In the genomic region with DNA sequence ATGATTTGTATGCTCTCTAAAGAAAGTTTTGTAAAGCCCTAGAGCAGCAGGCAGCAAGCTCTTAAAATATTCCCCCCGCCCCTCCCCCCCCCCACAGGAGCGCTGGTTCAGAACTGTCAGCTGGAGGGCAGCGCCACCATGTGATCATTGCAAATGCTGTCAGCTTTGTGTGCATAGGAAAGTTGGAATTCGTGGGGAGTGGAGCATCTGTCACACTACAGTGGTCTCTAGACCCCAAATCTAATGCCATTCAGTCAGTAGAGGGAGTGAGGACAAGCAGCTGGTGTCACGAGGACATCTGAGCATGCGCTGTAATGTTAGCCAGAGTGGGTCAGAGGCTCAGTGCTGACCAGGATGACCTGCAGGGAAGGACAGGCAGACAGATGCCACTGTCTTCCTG, we compare ENCODE assay signal across 8 mouse cellular contexts. TPM values are rescaled to one million over a fixed set of nuclear protein-coding genes. Genes with fewer than 3 reads are reported as not detected.
DNase-seq lines count a peak whose midpoint lies in the region; ATAC-seq lines count a peak whose summit lies in the region.

No protein-coding gene starts in this region.

- H3K27ac ChIP-seq in lung, embryonic 15.5 days, result no peak overlapping the region
- no peak overlapping the region for H3K27ac ChIP-seq in forebrain, embryonic 15.5 days (replicated peaks)
- H3K27ac ChIP-seq in neural tube, embryonic 11.5 days (ENCODE audit: low read depth, low read length), result no peak overlapping the region

- no peak overlapping the region for H3K4me2 ChIP-seq in lung, embryonic 15.5 days
- H3K4me2 ChIP-seq in forebrain, embryonic 15.5 days (replicated peaks), result no peak overlapping the region
- H3K4me2 ChIP-seq in neural tube, embryonic 11.5 days (ENCODE audit: low read depth), result no peak overlapping the region

- no peaks in the 10 kb centered on the region for H3K27me3 ChIP-seq in lung, embryonic 15.5 days
- no peaks in the 10 kb centered on the region for H3K27me3 ChIP-seq in forebrain, embryonic 15.5 days
- no peaks in the 10 kb centered on the region for H3K27me3 ChIP-seq in neural tube, embryonic 11.5 days (ENCODE audit: control insufficient read depth, insufficient read depth, low read length)

- peaks cover 20% of the 10 kb centered on the region; the same call in 1 of the 2 replicates for H3K4me1 ChIP-seq in lung, embryonic 15.5 days
- H3K4me1 ChIP-seq in forebrain, embryonic 15.5 days, result peaks cover 15% of the 10 kb centered on the region; the same call in 1 of the 2 replicates
- H3K4me1 ChIP-seq in neural tube, embryonic 11.5 days (ENCODE audit: control insufficient read depth, insufficient read depth, low read length), result peaks cover 15% of the 10 kb centered on the region; the same call in 1 of the 2 replicates

- no peak overlapping the region for H3K4me3 ChIP-seq in lung, embryonic 15.5 days
- H3K4me3 ChIP-seq in forebrain, embryonic 15.5 days, result no peak overlapping the region
- H3K4me3 ChIP-seq in neural tube, embryonic 11.5 days (ENCODE audit: low read depth, low read length), result no peak overlapping the region

- peaks cover 7% of the 10 kb centered on the region; the same call in 1 of the 2 replicates for H3K36me3 ChIP-seq in lung, embryonic 15.5 days
- H3K36me3 ChIP-seq in forebrain, embryonic 15.5 days, result no peaks in the 10 kb centered on the region
- H3K36me3 ChIP-seq in neural tube, embryonic 11.5 days (ENCODE audit: control insufficient read depth, insufficient read depth, low read length), result no peaks in the 10 kb centered on the region

- 30% methylated on average over 6 of the region's 6 CpGs for WGBS in lung, embryonic 15.5 days
- WGBS in forebrain, embryonic 15.5 days, result 17% methylated on average over 6 of the region's 6 CpGs
- 13% methylated on average over 6 of the region's 6 CpGs for WGBS in neural tube, embryonic 11.5 days

- 0 out of 2 replicates have a peak, but pooled peaks have one; percentile 19 for ATAC-seq in lung, embryonic 15.5 days (ENCODE audit: borderline replicate concordance, extremely low read depth, low FRiP score, low TSS enrichment)
- peak; percentile 46; the same call in 1 of the 2 replicates for ATAC-seq in forebrain, embryonic 15.5 days (replicated peaks)
- ATAC-seq in neural tube, embryonic 11.5 days (ENCODE audit: insufficient read depth, low FRiP score, low TSS enrichment), result peak; percentile 38; the same call in 1 of the 2 replicates

- no peak overlapping the region for H3K9ac ChIP-seq in lung, embryonic 15.5 days
- H3K9ac ChIP-seq in forebrain, embryonic 15.5 days (replicated peaks), result no peak overlapping the region
- H3K9ac ChIP-seq in neural tube, embryonic 11.5 days (ENCODE audit: low read length), result no peak overlapping the region

- peak; percentile 55 to 58 for DNase-seq in cerebellum, postnatal 10 days
- no peak for DNase-seq in cerebellum, adult 8-10 months
- no peak for DNase-seq in lung, postnatal 25 days (ENCODE audit: low spot score)
- peak; percentile 50 for DNase-seq in neural tube, embryonic 11.5 days (ENCODE audit: low spot score)
- DNase-seq in urinary bladder, postnatal 14 days (ENCODE audit: low spot score), result no peak
- no peak for DNase-seq in layer of hippocampus, adult 11-12 months (ENCODE audit: low spot score)

- H3K9me3 ChIP-seq in lung, embryonic 15.5 days, result no peaks in the 10 kb centered on the region
- no peaks in the 10 kb centered on the region for H3K9me3 ChIP-seq in forebrain, embryonic 15.5 days
- no peaks in the 10 kb centered on the region for H3K9me3 ChIP-seq in neural tube, embryonic 11.5 days (ENCODE audit: control insufficient read depth, low read length)

RNA-seq across cellular contexts. Expression of gene Eif4e3, which starts 42.9 kb away (rescaled TPM):
- 26.6 and 27.6 TPM in 2 replicates for polyA plus RNA-seq in lung, embryonic 15.5 days (2015; fragmentation: Nextera tagmentation; extraction: Ambion mirVana)
- polyA plus RNA-seq in forebrain, embryonic 15.5 days (2015; fragmentation: Nextera tagmentation; extraction: Ambion mirVana), result 9.9 and 10.0 TPM in 2 replicates
- polyA plus RNA-seq in neural tube, embryonic 11.5 days (2014; fragmentation: Nextera tagmentation; extraction: Ambion mirVana), result 19.5 and 19.6 TPM in 2 replicates

RNA-seq across cellular contexts. Expression of gene Gm20696, which starts 43.0 kb away (rescaled TPM):
- 3.5 and 3.8 TPM in 2 replicates for polyA plus RNA-seq in lung, embryonic 15.5 days (2015; fragmentation: Nextera tagmentation; extraction: Ambion mirVana)
- polyA plus RNA-seq in forebrain, embryonic 15.5 days (2015; fragmentation: Nextera tagmentation; extraction: Ambion mirVana), result 5.7 and 5.8 TPM in 2 replicates
- polyA plus RNA-seq in neural tube, embryonic 11.5 days (2014; fragmentation: Nextera tagmentation; extraction: Ambion mirVana), result 2.5 and 4.7 TPM in 2 replicates

Comparison
In these comparisons a context has a peak if more than half of its experiments do, and no peak if none do; other contexts are left out.
1. DNase-seq: peak in cerebellum, postnatal 10 days (2 of 2) and neural tube, embryonic 11.5 days (single experiment); none in cerebellum, adult 8-10 months (single experiment), lung, postnatal 25 days (single experiment), urinary bladder, postnatal 14 days (single experiment) and layer of hippocampus, adult 11-12 months (single experiment).
2. Peak in every context shown above with its lines, with median percentiles within 50 percentile points of each other: ATAC-seq.